Mouse (Mus musculus) MEL (cell line): Measurements from ENCODE around the gene Cltc. TPM values are rescaled to one million over a fixed set of nuclear protein-coding genes. Genes with fewer than 3 reads are reported as not detected.
A peak's percentile ranks its signal among the peaks of the same experiment; 100 is the strongest.

Source experiments
- DNase-seq: peaks from one replicate; pipeline ENCODE4 v3.0.0; 2011; ENCODE audit warnings: low read depth, low spot score
- H3K27ac ChIP-seq: 2 replicates; pipeline ENCODE4 v1.5.1; 2012; ENCODE audit warnings: low read depth, mild to moderate bottlenecking, control low read depth, low read length, moderate library complexity; ENCODE audit not compliant: control insufficient read depth
- H3K27me3 ChIP-seq, 2 experiments: fragments of 150-350 bp in 1 of 2; sonication (generic) in 1 of 2; 2 replicates each; pipeline ENCODE4 v1.6.1; 2012; ENCODE audit warnings: low read length in 2 of 2, mild to moderate bottlenecking in 2 of 2, improper control_type of control experiment in 1 of 2, moderate library complexity in 1 of 2; ENCODE audit not compliant: insufficient read depth in 2 of 2, control insufficient read depth in 1 of 2
- H3K36me3 ChIP-seq, 2 experiments: 2 replicates each; pipeline ENCODE4 v1.6.1; 2012 to 2014; ENCODE audit warnings: low read length in 2 of 2, improper control_type of control experiment in 1 of 2, inconsistent platforms in 1 of 2, mild to moderate bottlenecking in 1 of 2; ENCODE audit not compliant: insufficient read depth in 2 of 2, control insufficient read depth in 1 of 2
- H3K4me1 ChIP-seq, 2 experiments: fragments of 150-350 bp in 1 of 2; sonication (generic) in 1 of 2; 2 replicates each; pipeline ENCODE4 v1.6.1; 2012; ENCODE audit warnings: low read length in 2 of 2, improper control_type of control experiment in 1 of 2, mild to moderate bottlenecking in 1 of 2; ENCODE audit not compliant: insufficient read depth in 2 of 2, control insufficient read depth in 1 of 2
- H3K4me3 ChIP-seq, 2 experiments: fragments of 150-350 bp in 1 of 2; sonication (generic) in 1 of 2; 2 replicates each; pipeline ENCODE4 v1.5.1; 2012; ENCODE audit warnings: low read depth in 2 of 2, low read length in 2 of 2, mild to moderate bottlenecking in 2 of 2, moderate library complexity in 2 of 2, control low read depth in 1 of 2, improper control_type of control experiment in 1 of 2; ENCODE audit not compliant: control insufficient read depth in 1 of 2, insufficient read depth in 1 of 2
- H3K79me2 ChIP-seq: 2 replicates; pipeline ENCODE4 v1.6.1; 2012; ENCODE audit warnings: mild to moderate bottlenecking, low read length, moderate library complexity; ENCODE audit not compliant: control insufficient read depth, poor library complexity, insufficient read depth
- H3K9ac ChIP-seq: 2 replicates; pipeline ENCODE4 v1.6.1; 2012; ENCODE audit warnings: low read depth, mild to moderate bottlenecking, control low read depth, low read length, moderate library complexity; ENCODE audit not compliant: control insufficient read depth, poor library complexity, severe bottlenecking
- H3K9me3 ChIP-seq: fragments of 150-350 bp; sonication (generic); replicated peaks from 2 replicates; pipeline ENCODE4 v1.6.1; 2012; ENCODE audit warnings: mild to moderate bottlenecking, low read length, improper control_type of control experiment, moderate library complexity; ENCODE audit not compliant: insufficient read depth
- KAT2A ChIP-seq: conservative IDR thresholded peaks from 2 replicates; pipeline ENCODE4 v1.6.1; 2012; ENCODE audit warnings: low read depth, low read length, improper control_type of control experiment, inconsistent platforms
- MAFK ChIP-seq: IDR thresholded peaks from 2 replicates; pipeline ENCODE4 v1.6.1; 2011; ENCODE audit warnings: low read depth, mild to moderate bottlenecking, low read length, improper control_type of control experiment, borderline replicate concordance
- MAZ ChIP-seq: IDR thresholded peaks from 2 replicates; pipeline ENCODE4 v1.6.1; 2012; ENCODE audit warnings: low read depth, mild to moderate bottlenecking, inconsistent platforms, low read length, improper control_type of control experiment
- POLR2AphosphoS5 ChIP-seq: IDR thresholded peaks from 2 replicates; pipeline ENCODE4 v1.6.1; 2012; ENCODE audit warnings: low read depth, borderline replicate concordance, mild to moderate bottlenecking, inconsistent platforms, low read length, moderate library complexity, mixed read lengths
- SIN3A ChIP-seq: IDR thresholded peaks from 2 replicates; pipeline ENCODE4 v1.6.1; 2012; ENCODE audit warnings: low read length, improper control_type of control experiment, inconsistent platforms
- UBTF ChIP-seq: IDR thresholded peaks from 2 replicates; pipeline ENCODE4 v1.6.1; 2012; ENCODE audit warnings: low read depth, mild to moderate bottlenecking, inconsistent platforms, low read length, improper control_type of control experiment, moderate library complexity, borderline replicate concordance; ENCODE audit not compliant: insufficient read depth
- ZNF384 ChIP-seq: IDR thresholded peaks from 2 replicates; pipeline ENCODE4 v1.6.1; 2012; ENCODE audit warnings: low read depth, mild to moderate bottlenecking, inconsistent platforms, low read length, improper control_type of control experiment
- polyA plus RNA-seq, 2 experiments: library from polyadenylated mRNA; stranded (reverse) in 1 of 2; unstranded in 1 of 2; fragments of >175 nt in 1 of 2; fragments of >200 nt in 1 of 2; gene quantifications; 2 replicates each; pipeline versions ENCODE4 v1.2.1 to v1.2.4; 2012; ENCODE audit warnings: low replicate concordance in 2 of 2, low read depth in 1 of 2; ENCODE audit not compliant: insufficient read length in 2 of 2, insufficient read depth in 1 of 2, missing spikeins in 1 of 2
- total RNA-seq: library from RNA; depleted of rRNA; stranded (reverse); fragments of 300-350 nt; gene quantifications from 2 replicates; pipeline ENCODE4 v1.2.3, GENCODE M21; 2012

Gene Cltc
- total and polyA plus RNA-seq, 3 experiments, result 149 to 300 (median 205) TPM

- TF ChIP-seq MAFK, result peak; percentile 71; the same call in 1 of the 2 replicates
- TF ChIP-seq SIN3A, result peak; percentile 97
Measured at GRCm38 (mm10) chr11:86742605-86743004, 14.8 kb downstream of the Cltc start (continued).

GRCm38 (mm10) chr11:86741505-86741904 lies 15.9 kb downstream of the Cltc start:
- TF ChIP-seq MAZ (no peak), ZNF384 (peak; percentile 50; the same call in 1 of the 2 replicates)
- TF ChIP-seq, all 39 proteins: peak for 1
- no peak for DNase-seq
- Histone ChIP-seq H3K9ac (peak overlapping the region; percentile 2; the same call in 1 of the 2 replicates), H3K36me3 (peaks cover 19 to 86% of the 10 kb centered on the region in 2 experiments), H3K4me3 (no peak overlapping the region), H3K4me1 (peaks cover 42 to 59% of the 10 kb centered on the region in 2 experiments), H3K27ac (peak overlapping the region; percentile 56), H3K79me2 (peaks cover 68% of the 10 kb centered on the region), H3K9me3 (no peaks in the 10 kb centered on the region), H3K27me3 (no peaks in the 10 kb centered on the region)

- Histone ChIP-seq H3K27ac (no peak overlapping the region), H3K4me1 (peaks cover 35 to 57% of the 10 kb centered on the region in 2 experiments)
- TF ChIP-seq SIN3A (0 out of 2 replicates have a peak, but pooled peaks have one; percentile 25), UBTF (no peak), POLR2AphosphoS5 (no peak)
- TF ChIP-seq, all 39 proteins: peak for 1
- no peak overlapping the region for H3K4me3 ChIP-seq
- no peaks in the 10 kb centered on the region for H3K9me3 ChIP-seq
- DNase-seq, result no peak
- H3K36me3 ChIP-seq, result peaks cover 33 to 84% of the 10 kb centered on the region in 2 experiments
- peaks cover 58% of the 10 kb centered on the region for H3K79me2 ChIP-seq
- H3K27me3 ChIP-seq, result no peaks in the 10 kb centered on the region
- H3K9ac ChIP-seq, result no peak overlapping the region; the same call in 1 of the 2 replicates
Measured at GRCm38 (mm10) chr11:86739470-86739869, 17.9 kb downstream of the Cltc start.

GRCm38 (mm10) chr11:86738956-86739355 lies 18.4 kb downstream of the Cltc start:
- H3K9me3 ChIP-seq, result no peaks in the 10 kb centered on the region
- H3K27me3 ChIP-seq, result no peaks in the 10 kb centered on the region
- H3K4me1 ChIP-seq, result peaks cover 33 to 52% of the 10 kb centered on the region in 2 experiments
- H3K4me3 ChIP-seq, result no peak overlapping the region
- H3K27ac ChIP-seq, result 0 out of 2 replicates have a peak overlapping the region, but pooled peaks have one; percentile 22
- no peak for TF ChIP-seq MAFK
- no peak for TF ChIP-seq KAT2A
- peaks cover 60% of the 10 kb centered on the region for H3K79me2 ChIP-seq
- DNase-seq, result no peak
- peaks cover 38 to 85% of the 10 kb centered on the region in 2 experiments for H3K36me3 ChIP-seq
- H3K9ac ChIP-seq, result peak overlapping the region; percentile 19; the same call in 1 of the 2 replicates
